Mouse (Mus musculus): Measurements from ENCODE around the gene Ptprk. TPM values are rescaled to one million over a fixed set of nuclear protein-coding genes. Genes with fewer than 3 reads are reported as not detected.
A peak's percentile ranks its signal among the peaks of the same experiment; 100 is the strongest.

The Ptprk gene
- polyA plus RNA-seq, 1 experiment from 2014 or later, result 31.1 TPM

GRCm38 (mm10) chr10:28103924-28104323 lies 29.3 kb downstream of the Ptprk start:
- 55% methylated on average over 2 of the region's 2 CpGs for WGBS
- no peak for DNase-seq (ENCODE audit: low spot score)
- ATAC-seq, result no peak

GRCm38 (mm10) chr10:28105247-28105646 lies 30.6 kb downstream of the Ptprk start:
- ATAC-seq (no peak), DNase-seq (ENCODE audit: low spot score) (peak; percentile 17)
- Histone ChIP-seq H3K4me2 (replicated peaks; ENCODE audit: low read depth, low read length) (no peak overlapping the region), H3K36me3 (ENCODE audit: insufficient read depth, low read length) (no peaks in the 10 kb centered on the region), H3K27ac (ENCODE audit: low read length) (no peak overlapping the region), H3K9me3 (ENCODE audit: low read length) (no peaks in the 10 kb centered on the region), H3K27me3 (replicated peaks; ENCODE audit: insufficient read depth, low read length) (no peaks in the 10 kb centered on the region), H3K4me3 (ENCODE audit: low read depth, low read length) (no peak overlapping the region), H3K9ac (replicated peaks; ENCODE audit: low read depth) (no peak overlapping the region), H3K4me1 (ENCODE audit: insufficient read depth, low read depth, low read length) (0 out of 2 replicates have a peak, but pooled peaks cover 3% of the 10 kb centered on the region)
- 65% methylated on average over 6 of the region's 6 CpGs for WGBS
- no peak for TF ChIP-seq CTCF (IDR thresholded peaks at IDR 0.05)
- TF ChIP-seq EP300 (IDR thresholded peaks at IDR 0.05), result no peak

More at GRCm38 (mm10) chr10:28103924-28104323, 29.3 kb downstream of the Ptprk start:
- no peaks in the 10 kb centered on the region for H3K36me3 ChIP-seq (ENCODE audit: insufficient read depth, low read length)
- no peak overlapping the region for H3K27ac ChIP-seq (ENCODE audit: low read length)
- no peaks in the 10 kb centered on the region for H3K27me3 ChIP-seq (replicated peaks; ENCODE audit: insufficient read depth, low read length)
- no peaks in the 10 kb centered on the region for H3K9me3 ChIP-seq (ENCODE audit: low read length)
- no peak for TF ChIP-seq EP300 (IDR thresholded peaks at IDR 0.05)
- TF ChIP-seq CTCF (IDR thresholded peaks at IDR 0.05), result no peak
- H3K4me3 ChIP-seq (ENCODE audit: low read depth, low read length), result no peak overlapping the region
- H3K4me2 ChIP-seq (replicated peaks; ENCODE audit: low read depth, low read length), result no peak overlapping the region
- no peak overlapping the region for H3K9ac ChIP-seq (replicated peaks; ENCODE audit: low read depth)
- H3K4me1 ChIP-seq (ENCODE audit: insufficient read depth, low read depth, low read length), result 0 out of 2 replicates have a peak, but pooled peaks cover 3% of the 10 kb centered on the region

DNA sequence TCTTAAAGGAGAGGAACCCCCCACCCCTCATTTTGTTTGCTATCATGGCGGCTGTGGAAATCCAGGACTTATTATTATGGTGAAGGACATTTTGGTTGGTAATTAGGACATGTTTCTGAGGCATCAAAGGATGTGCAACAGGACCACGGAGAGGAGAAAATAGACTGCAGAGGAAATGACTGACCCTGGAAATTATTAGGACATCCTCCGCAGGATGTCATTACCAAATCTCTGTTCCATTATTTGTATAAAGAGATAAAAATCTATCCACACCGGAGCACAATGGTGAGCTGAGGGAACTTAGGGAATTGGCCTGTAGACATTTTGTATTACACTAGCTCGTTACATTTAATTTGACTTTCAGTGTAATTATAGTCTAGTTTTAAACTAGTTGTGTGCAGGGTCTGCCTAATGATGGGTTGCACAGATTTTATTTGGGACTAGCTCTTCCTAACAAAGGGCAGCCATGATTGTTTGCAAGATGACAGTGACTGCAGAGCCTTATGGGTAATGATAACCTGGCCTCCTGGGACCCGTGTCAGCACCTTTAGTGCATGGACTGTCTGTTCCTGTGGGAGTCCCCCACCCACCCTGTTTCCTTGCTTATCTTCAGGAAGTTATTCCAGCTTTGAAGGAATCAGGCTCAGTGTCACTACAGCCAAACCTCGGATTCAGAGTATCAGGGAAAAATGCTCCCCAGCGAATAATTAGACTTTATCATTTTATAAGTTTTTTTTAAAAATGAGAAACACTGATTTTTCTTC lies 38.4 kb downstream of the Ptprk start:
- 52% methylated on average over 8 of the region's 8 CpGs for WGBS
- Histone ChIP-seq H3K9me3 (ENCODE audit: low read length) (no peaks in the 10 kb centered on the region), H3K36me3 (ENCODE audit: insufficient read depth, low read length) (no peaks in the 10 kb centered on the region), H3K4me3 (ENCODE audit: low read depth, low read length) (no peak overlapping the region), H3K9ac (replicated peaks; ENCODE audit: low read depth) (no peak overlapping the region), H3K4me1 (ENCODE audit: insufficient read depth, low read depth, low read length) (no peaks in the 10 kb centered on the region; the same call in 1 of the 2 replicates), H3K4me2 (replicated peaks; ENCODE audit: low read depth, low read length) (peak overlapping the region; percentile 27), H3K27me3 (replicated peaks; ENCODE audit: insufficient read depth, low read length) (no peaks in the 10 kb centered on the region), H3K27ac (ENCODE audit: low read length) (no peak overlapping the region; the same call in 1 of the 2 replicates)
- peak; percentile 15 for DNase-seq (ENCODE audit: low spot score)
- ATAC-seq, result peak; percentile 49; the same call in 1 of the 2 replicates
- TF ChIP-seq EP300 (IDR thresholded peaks at IDR 0.05) (peak; percentile 47), CTCF (IDR thresholded peaks at IDR 0.05) (no peak)

DNA sequence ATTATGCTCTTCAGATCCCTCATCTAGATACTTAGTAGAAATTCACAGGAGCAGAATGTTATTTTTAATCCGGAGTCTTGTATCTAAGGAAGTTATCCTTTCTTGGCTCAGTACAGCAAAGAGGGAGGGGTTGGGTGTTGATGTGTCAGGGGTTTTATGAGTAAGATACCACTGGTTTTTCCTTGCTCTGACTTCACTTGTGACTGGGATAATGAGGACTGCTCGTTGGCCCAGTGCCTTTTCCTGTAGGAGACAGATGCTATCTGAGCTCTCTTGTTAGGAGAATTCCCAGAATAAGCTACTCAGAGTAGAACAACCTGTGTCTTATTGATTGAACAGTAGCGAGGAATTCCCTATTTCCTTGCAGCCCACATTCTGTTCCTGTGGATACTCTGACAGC lies 39.3 kb downstream of the Ptprk start:
- peak; percentile 56 for TF ChIP-seq EP300 (IDR thresholded peaks at IDR 0.05)
- TF ChIP-seq CTCF (IDR thresholded peaks at IDR 0.05), result no peak
- no peaks in the 10 kb centered on the region for H3K9me3 ChIP-seq (ENCODE audit: low read length)
- H3K36me3 ChIP-seq (ENCODE audit: insufficient read depth, low read length), result no peaks in the 10 kb centered on the region
- H3K4me2 ChIP-seq (replicated peaks; ENCODE audit: low read depth, low read length), result peak overlapping the region; percentile 27; the same call in 1 of the 2 replicates
- no peaks in the 10 kb centered on the region; the same call in 1 of the 2 replicates for H3K4me1 ChIP-seq (ENCODE audit: insufficient read depth, low read depth, low read length)
- no peak overlapping the region for H3K27ac ChIP-seq (ENCODE audit: low read length)
- 33% methylated on average over 3 of the region's 3 CpGs for whole genome bisulfite sequencing
- H3K27me3 ChIP-seq (replicated peaks; ENCODE audit: insufficient read depth, low read length), result no peaks in the 10 kb centered on the region
- DNase-seq (ENCODE audit: low spot score) (peak; percentile 64), ATAC-seq (peak; percentile 88)
- H3K4me3 ChIP-seq (ENCODE audit: low read depth, low read length), result no peak overlapping the region
- no peak overlapping the region for H3K9ac ChIP-seq (replicated peaks; ENCODE audit: low read depth)

GRCm38 (mm10) chr10:28116982-28117381 lies 42.4 kb downstream of the Ptprk start:
- no peak overlapping the region for H3K27ac ChIP-seq (ENCODE audit: low read length)
- no peak for DNase-seq (ENCODE audit: low spot score)
- no peak overlapping the region for H3K4me2 ChIP-seq (replicated peaks; ENCODE audit: low read depth, low read length)
- H3K36me3 ChIP-seq (ENCODE audit: insufficient read depth, low read length), result no peaks in the 10 kb centered on the region
- H3K9me3 ChIP-seq (ENCODE audit: low read length), result no peaks in the 10 kb centered on the region
- ATAC-seq, result no peak
- TF ChIP-seq CTCF (IDR thresholded peaks at IDR 0.05) (peak; percentile 26), EP300 (IDR thresholded peaks at IDR 0.05) (no peak)
- H3K4me3 ChIP-seq (ENCODE audit: low read depth, low read length), result no peak overlapping the region
- H3K9ac ChIP-seq (replicated peaks; ENCODE audit: low read depth), result no peak overlapping the region
- H3K4me1 ChIP-seq (ENCODE audit: insufficient read depth, low read depth, low read length), result no peaks in the 10 kb centered on the region; the same call in 1 of the 2 replicates
- H3K27me3 ChIP-seq (replicated peaks; ENCODE audit: insufficient read depth, low read length), result no peaks in the 10 kb centered on the region

DNA sequence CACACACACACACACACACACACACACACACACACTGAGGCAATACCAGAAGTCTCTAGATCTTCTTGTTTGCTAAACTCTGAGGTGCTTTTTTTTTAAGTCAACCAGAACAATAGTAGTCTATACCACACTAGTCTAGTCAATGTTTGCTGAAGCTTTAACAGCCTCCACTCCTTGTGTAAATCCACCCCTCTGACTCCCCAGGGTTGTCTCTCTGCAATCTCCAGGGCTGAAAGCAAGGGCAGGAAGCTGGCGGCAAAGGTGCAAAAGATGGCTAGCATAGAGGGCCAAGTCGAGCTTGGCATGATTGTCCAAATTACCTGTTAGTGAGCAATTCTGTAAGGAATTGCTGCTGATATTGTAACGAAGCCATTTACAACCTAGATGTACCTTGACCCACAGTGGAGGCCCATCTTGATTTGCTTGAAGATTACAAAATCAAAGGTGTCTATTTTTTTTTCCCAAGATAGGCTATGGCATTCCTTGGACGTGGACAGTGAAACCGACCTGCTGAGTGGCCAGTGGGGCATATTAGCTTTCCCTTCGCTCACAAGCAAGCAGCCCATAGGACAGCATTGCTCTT lies 44.3 kb downstream of the Ptprk start:
- H3K27ac ChIP-seq (ENCODE audit: low read length), result no peak overlapping the region
- 64% methylated on average over 6 of the region's 6 CpGs for WGBS
- no peak for TF ChIP-seq CTCF (IDR thresholded peaks at IDR 0.05)
- TF ChIP-seq EP300 (IDR thresholded peaks at IDR 0.05), result no peak

More for the DNA sequence above, 44.3 kb downstream of the Ptprk start:
- no peak for DNase-seq (ENCODE audit: low spot score)
- no peak overlapping the region for H3K4me2 ChIP-seq (replicated peaks; ENCODE audit: low read depth, low read length)
- H3K9me3 ChIP-seq (ENCODE audit: low read length), result no peaks in the 10 kb centered on the region
- H3K4me3 ChIP-seq (ENCODE audit: low read depth, low read length), result no peak overlapping the region
- H3K9ac ChIP-seq (replicated peaks; ENCODE audit: low read depth), result no peak overlapping the region
- no peaks in the 10 kb centered on the region; the same call in 1 of the 2 replicates for H3K4me1 ChIP-seq (ENCODE audit: insufficient read depth, low read depth, low read length)
- H3K27me3 ChIP-seq (replicated peaks; ENCODE audit: insufficient read depth, low read length), result no peaks in the 10 kb centered on the region
- ATAC-seq, result no peak
- no peaks in the 10 kb centered on the region for H3K36me3 ChIP-seq (ENCODE audit: insufficient read depth, low read length)

Measured in lung, postnatal 0 days (tissue).